Mouse (Mus musculus) midbrain, postnatal 0 days (tissue): ENCODE results near the gene Mgat4a. TPM values are rescaled to one million over a fixed set of nuclear protein-coding genes. Genes with fewer than 3 reads are reported as not detected.

Experiments
- ATAC-seq: fragments of 200-750 bp; cut with Nextera tagmentation; 2 replicates; pipeline ENCODE4 v1.8.0; 2017; ENCODE audit warnings: moderate number of reproducible peaks, mild to moderate bottlenecking, moderate TSS enrichment, moderate library complexity; ENCODE audit not compliant: low FRiP score
- DNase-seq: peaks from one replicate; pipeline ENCODE4 v3.0.0-alpha.2; 2015; ENCODE audit warnings: low spot score
- H3K27ac ChIP-seq: fragments of 300-500 bp; sonication (generic); 2 replicates; pipeline ENCODE4 v1.5.1; 2014; ENCODE audit warnings: low read depth, mild to moderate bottlenecking, low read length, mixed read lengths
- H3K27me3 ChIP-seq: fragments of 300-500 bp; sonication (generic); 2 replicates; pipeline ENCODE4 v1.6.1; 2014; ENCODE audit warnings: low read length, control low read depth, mixed read lengths; ENCODE audit not compliant: insufficient read depth
- H3K36me3 ChIP-seq: fragments of 300-500 bp; sonication (generic); 2 replicates; pipeline ENCODE4 v1.6.1; 2014; ENCODE audit warnings: low read length, control low read depth, mixed read lengths; ENCODE audit not compliant: insufficient read depth
- H3K4me1 ChIP-seq: fragments of 300-500 bp; sonication (generic); 2 replicates; pipeline ENCODE4 v1.6.1; 2014; ENCODE audit warnings: mild to moderate bottlenecking, control low read depth, antibody characterized with exemption, low read length, mixed read lengths; ENCODE audit not compliant: insufficient read depth
- H3K4me2 ChIP-seq: fragments of 300-500 bp; sonication (generic); 2 replicates; pipeline ENCODE4 v1.6.1; 2014; ENCODE audit warnings: low read depth, mild to moderate bottlenecking, low read length, mixed read lengths; ENCODE audit not compliant: poor library complexity, severe bottlenecking
- H3K4me3 ChIP-seq: fragments of 300-500 bp; sonication (generic); 2 replicates; pipeline ENCODE4 v1.5.1; 2014; ENCODE audit warnings: low read depth, mild to moderate bottlenecking, low read length, moderate library complexity
- H3K9ac ChIP-seq: fragments of 300-500 bp; sonication (generic); replicated peaks from 2 replicates; pipeline ENCODE4 v1.6.1; 2014; ENCODE audit warnings: mild to moderate bottlenecking, low read length, moderate library complexity, mixed read lengths; ENCODE audit not compliant: poor library complexity, severe bottlenecking
- H3K9me3 ChIP-seq: fragments of 300-500 bp; sonication (generic); 2 replicates; pipeline ENCODE4 v1.6.1; 2016; ENCODE audit warnings: low read length, control low read depth
- CTCF ChIP-seq: IDR thresholded peaks from 2 replicates; pipeline ENCODE4 v1.5.1; 2016; ENCODE audit warnings: antibody characterized with exemption, mild to moderate bottlenecking
- WGBS: fragments of 180-500 bp; shearing (Covaris S2); extraction: QIAGEN DNeasy Blood & Tissue Kit; methylation state at CpG from one replicate; pipeline ENCODE4 v1.1.7; 2014; 5-methylcytosine and 5-hydroxymethylcytosine counted together
- polyA plus RNA-seq: library from polyadenylated mRNA; unstranded; fragments of >200 nt; fragmentation: Nextera tagmentation; extraction: Ambion mirVana; gene quantifications from 2 replicates; pipeline ENCODE4 v1.2.1, GENCODE M21; 2015
- total RNA-seq: library from RNA; depleted of rRNA; stranded (reverse); fragments of >200 nt; gene quantifications from 2 replicates; pipeline ENCODE4 v1.2.3, GENCODE M21; 2014

Gene Mgat4a
- total and polyA plus RNA-seq, 2 experiments from 2014 or later: 9.2 to 27.8 TPM

- TF ChIP-seq CTCF: no peak
- H3K27ac ChIP-seq: no peak overlapping the region
- H3K4me3 ChIP-seq: no peak overlapping the region
- no peaks in the 10 kb centered on the region for H3K27me3 ChIP-seq
- no peaks in the 10 kb centered on the region for H3K4me1 ChIP-seq
- peaks cover 9% of the 10 kb centered on the region for H3K36me3 ChIP-seq
- H3K9me3 ChIP-seq: no peaks in the 10 kb centered on the region
- no peak overlapping the region for H3K4me2 ChIP-seq
- DNase-seq (no peak), ATAC-seq (no peak)
- H3K9ac ChIP-seq: no peak overlapping the region
- WGBS: 87% methylated on average over 12 of the region's 12 CpGs
Observed at GRCm38 (mm10) chr1:37488531-37488930, 52.3 kb downstream of the Mgat4a start.

GRCm38 (mm10) chr1:37486994-37487393, 53.8 kb downstream of the Mgat4a start:
- no peaks in the 10 kb centered on the region for H3K27me3 ChIP-seq
- no peak overlapping the region for H3K9ac ChIP-seq
- H3K9me3 ChIP-seq: no peaks in the 10 kb centered on the region
- no peak overlapping the region for H3K4me3 ChIP-seq
- WGBS: 86% methylated on average over 3 of the region's 3 CpGs
- no peak for TF ChIP-seq CTCF
- no peaks in the 10 kb centered on the region for H3K4me1 ChIP-seq
- H3K4me2 ChIP-seq: no peak overlapping the region
- no peak for DNase-seq
- H3K36me3 ChIP-seq: peaks cover 9% of the 10 kb centered on the region
- no peak for ATAC-seq
- no peak overlapping the region for H3K27ac ChIP-seq

- Histone ChIP-seq H3K4me1 (no peaks in the 10 kb centered on the region), H3K9me3 (no peaks in the 10 kb centered on the region), H3K27ac (no peak overlapping the region), H3K9ac (no peak overlapping the region), H3K36me3 (peaks cover 9% of the 10 kb centered on the region), H3K4me2 (no peak overlapping the region), H3K27me3 (no peaks in the 10 kb centered on the region), H3K4me3 (no peak overlapping the region)
- 96% methylated on average over 1 of the region's 1 CpGs for WGBS
- ATAC-seq (no peak), DNase-seq (no peak)
- no peak for TF ChIP-seq CTCF
Observed at GRCm38 (mm10) chr1:37486439-37486838, 54.4 kb downstream of the Mgat4a start.

GRCm38 (mm10) chr1:37484612-37485011, 56.2 kb downstream of the Mgat4a start:
- no peak overlapping the region for H3K4me2 ChIP-seq
- no peak for DNase-seq
- no peaks in the 10 kb centered on the region for H3K27me3 ChIP-seq
- no peaks in the 10 kb centered on the region for H3K9me3 ChIP-seq
- no peak for TF ChIP-seq CTCF
- H3K4me1 ChIP-seq: no peaks in the 10 kb centered on the region
- H3K4me3 ChIP-seq: no peak overlapping the region
- WGBS: 94% methylated on average over 4 of the region's 4 CpGs
- no peak for ATAC-seq
- H3K9ac ChIP-seq: no peak overlapping the region
- H3K36me3 ChIP-seq: peaks cover 9% of the 10 kb centered on the region
- no peak overlapping the region for H3K27ac ChIP-seq

- 95% methylated on average over 2 of the region's 2 CpGs for WGBS
- H3K4me1 ChIP-seq: no peaks in the 10 kb centered on the region
- ATAC-seq (no peak), DNase-seq (no peak)
- TF ChIP-seq CTCF: no peak
- no peaks in the 10 kb centered on the region for H3K27me3 ChIP-seq
- H3K27ac ChIP-seq: no peak overlapping the region
- no peaks in the 10 kb centered on the region for H3K36me3 ChIP-seq
- H3K4me3 ChIP-seq: no peak overlapping the region
- H3K9ac ChIP-seq: no peak overlapping the region
- H3K4me2 ChIP-seq: no peak overlapping the region
- H3K9me3 ChIP-seq: no peaks in the 10 kb centered on the region
Observed at GRCm38 (mm10) chr1:37481331-37481730, 59.5 kb downstream of the Mgat4a start.

GRCm38 (mm10) chr1:37480731-37481130, 60.1 kb downstream of the Mgat4a start:
- no peak overlapping the region for H3K4me3 ChIP-seq
- 87% methylated on average over 6 of the region's 6 CpGs for WGBS
- ATAC-seq: no peak

More at GRCm38 (mm10) chr1:37480731-37481130, 60.1 kb downstream of the Mgat4a start:
- no peak for TF ChIP-seq CTCF
- H3K4me2 ChIP-seq: no peak overlapping the region
- DNase-seq: no peak
- H3K4me1 ChIP-seq: no peaks in the 10 kb centered on the region
- H3K36me3 ChIP-seq: no peaks in the 10 kb centered on the region
- H3K9me3 ChIP-seq: no peaks in the 10 kb centered on the region
- no peak overlapping the region for H3K9ac ChIP-seq
- H3K27ac ChIP-seq: no peak overlapping the region
- no peaks in the 10 kb centered on the region for H3K27me3 ChIP-seq
